Mouse (Mus musculus): ENCODE measurements around the gene Sh2d5.

Gene Sh2d5

DNA sequence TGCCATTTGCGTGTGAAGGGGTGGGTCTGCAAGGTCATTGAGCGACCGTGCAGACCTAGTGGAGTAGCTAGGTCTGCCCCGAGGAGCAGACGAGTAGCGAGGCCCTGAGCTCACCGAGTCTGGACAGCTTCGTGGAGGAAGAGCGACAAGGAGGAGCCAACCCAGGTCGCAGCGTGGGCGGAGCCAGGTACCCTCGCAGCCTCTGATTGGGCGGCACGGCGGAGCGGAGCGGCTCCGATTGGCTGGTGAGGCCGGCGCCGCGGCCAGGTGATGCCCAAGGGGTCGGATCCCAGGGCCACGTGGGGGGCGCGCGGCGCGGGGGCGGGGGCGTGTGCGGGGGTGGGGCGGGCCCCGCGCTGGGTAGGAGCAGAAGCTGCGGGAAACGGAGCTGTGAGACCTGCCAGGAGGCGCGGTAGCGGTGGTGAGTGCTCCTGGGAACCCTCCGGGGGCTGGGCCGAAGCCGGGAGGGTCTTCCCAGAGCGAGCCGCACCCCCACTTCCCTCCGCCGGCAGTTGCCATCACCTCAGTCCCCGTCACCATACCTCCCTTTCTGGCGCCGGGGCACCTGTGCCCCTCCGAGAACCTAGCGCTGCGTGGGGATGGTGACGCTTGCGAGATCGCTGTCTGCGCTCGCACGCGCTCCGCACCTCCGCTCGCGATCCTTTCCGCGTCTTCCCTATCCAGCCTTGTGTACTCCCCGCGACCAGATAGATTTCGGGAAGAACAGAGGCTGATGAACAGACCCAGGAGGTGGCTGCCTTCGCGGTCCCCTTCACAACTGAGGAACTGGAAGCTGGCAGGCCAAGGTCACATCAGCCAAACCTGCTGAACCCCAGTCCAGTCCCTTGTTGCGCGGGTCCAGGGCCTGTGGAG lies at the start of gene Sh2d5, which contains the start of gene Kif17:
TSS of gene Sh2d5 (plus strand) at position 316 of the 873 bp plus-strand sequence.
TSS of gene Kif17 (plus strand) at position 348 of the 873 bp plus-strand sequence.
- DNase-seq (ENCODE audit: low spot score in 2 of 2): peak; percentile 44 to 49

DNA sequence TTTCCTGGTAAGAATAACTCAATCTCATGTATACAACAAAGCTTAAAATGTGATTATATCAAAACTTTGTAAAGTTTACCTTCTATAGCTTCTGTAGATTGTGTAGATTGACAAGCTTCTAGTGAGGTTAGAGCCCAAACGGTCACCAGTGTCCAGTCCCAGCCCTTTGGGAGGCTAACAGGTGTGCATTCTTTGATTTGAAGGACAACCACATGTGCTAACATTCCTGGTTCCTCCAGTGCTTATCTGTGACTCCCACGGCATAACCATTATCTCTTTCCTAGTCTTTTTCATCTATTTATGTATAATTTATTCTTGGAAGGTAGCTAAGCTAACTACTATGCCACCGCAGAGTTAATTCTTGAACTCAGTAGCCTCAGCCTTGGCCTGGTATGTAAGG lies 49.4 kb upstream of the Sh2d5 start:
- DNase-seq (ENCODE audit: low spot score in 2 of 2): no peak

DNA sequence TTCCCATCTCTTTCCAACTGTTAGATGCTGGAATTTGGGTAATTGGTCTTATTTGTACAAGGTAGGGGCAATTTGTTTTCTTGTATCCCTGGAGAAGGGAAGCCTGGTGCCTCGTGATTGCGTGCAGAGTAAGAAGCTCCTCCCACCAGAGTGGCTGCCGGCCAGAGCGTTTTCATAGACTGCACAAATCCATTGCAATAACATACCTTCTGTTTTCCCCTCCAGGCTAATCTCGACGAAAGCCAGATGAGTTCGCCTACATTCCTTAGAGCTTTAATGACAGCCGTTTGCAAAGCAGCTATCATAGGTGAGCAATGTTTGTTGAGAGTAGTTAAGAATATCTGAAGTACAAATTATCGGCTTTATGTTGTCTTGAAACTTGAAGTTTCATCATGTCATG lies 48.5 kb upstream of the Sh2d5 start:
- no peak for DNase-seq (ENCODE audit: low spot score in 2 of 2)

DNA sequence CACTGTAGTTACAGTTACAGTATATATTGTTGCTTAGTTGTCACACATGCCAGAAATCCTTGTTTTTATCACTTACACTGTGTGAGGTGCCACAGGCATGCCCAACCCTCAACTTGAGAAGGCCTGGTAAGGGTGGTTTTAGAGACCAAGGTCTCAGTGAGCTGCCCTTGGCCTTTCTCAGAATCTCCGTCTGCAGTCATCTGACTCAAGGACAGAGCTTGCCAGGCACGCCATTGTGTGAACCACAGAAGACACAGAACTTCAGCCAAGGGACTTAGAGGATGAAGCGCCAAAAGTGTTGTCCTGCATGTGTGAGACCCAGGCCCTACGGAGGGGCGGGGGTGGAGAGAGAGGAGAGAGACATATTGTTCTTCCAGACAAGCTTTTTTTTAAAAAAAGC lies 40.1 kb upstream of the Sh2d5 start:
- no peak for DNase-seq (ENCODE audit: low spot score in 2 of 2)

DNA sequence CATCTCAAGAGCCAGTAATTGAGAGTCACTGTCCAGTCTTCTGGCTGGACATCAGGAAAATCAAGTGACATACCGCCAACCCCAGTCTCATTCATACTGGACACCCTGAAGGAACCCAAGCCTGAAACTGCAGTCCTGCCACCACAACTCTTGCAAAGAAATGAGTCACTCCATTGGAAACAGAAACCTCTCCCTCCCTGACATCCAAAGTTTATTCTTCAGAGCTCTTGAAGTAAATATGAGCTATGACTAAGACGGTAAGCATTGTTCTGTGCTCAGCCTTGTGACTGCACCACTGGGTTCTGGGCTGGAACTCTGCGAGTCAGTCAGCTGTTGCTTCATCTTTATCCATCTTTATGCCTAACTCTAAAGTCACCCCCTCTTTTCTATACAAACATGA lies 36.3 kb upstream of the Sh2d5 start:
- DNase-seq (ENCODE audit: low spot score in 2 of 2): peak in 1 of 2 experiments; percentile 4

DNA sequence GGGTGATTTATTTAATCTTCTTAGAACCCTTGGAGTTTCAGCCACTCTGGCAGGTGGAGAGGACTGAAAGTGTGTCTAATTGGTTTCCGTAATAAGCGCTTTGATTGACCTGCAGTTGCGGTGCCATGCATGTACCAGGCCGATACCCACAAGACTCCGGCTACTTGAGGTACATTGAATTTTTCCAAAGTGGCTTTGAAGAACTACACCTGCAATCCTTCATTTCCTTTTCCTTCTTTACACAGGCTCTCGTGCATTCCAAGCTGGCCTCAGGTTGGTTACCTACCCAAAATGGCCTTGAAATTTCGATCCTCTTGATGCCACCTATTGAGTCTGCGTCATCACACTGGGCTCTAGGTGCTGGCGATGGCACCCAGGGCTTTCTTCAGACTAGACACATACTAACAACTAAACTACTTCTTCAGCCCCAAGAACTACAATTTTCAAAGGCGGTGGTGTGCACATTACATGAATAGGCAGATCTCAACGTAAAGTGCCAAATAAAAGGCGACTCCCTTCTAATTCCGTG lies 34.5 kb upstream of the Sh2d5 start:
- DNase-seq (ENCODE audit: low spot score in 2 of 2): no peak

DNA sequence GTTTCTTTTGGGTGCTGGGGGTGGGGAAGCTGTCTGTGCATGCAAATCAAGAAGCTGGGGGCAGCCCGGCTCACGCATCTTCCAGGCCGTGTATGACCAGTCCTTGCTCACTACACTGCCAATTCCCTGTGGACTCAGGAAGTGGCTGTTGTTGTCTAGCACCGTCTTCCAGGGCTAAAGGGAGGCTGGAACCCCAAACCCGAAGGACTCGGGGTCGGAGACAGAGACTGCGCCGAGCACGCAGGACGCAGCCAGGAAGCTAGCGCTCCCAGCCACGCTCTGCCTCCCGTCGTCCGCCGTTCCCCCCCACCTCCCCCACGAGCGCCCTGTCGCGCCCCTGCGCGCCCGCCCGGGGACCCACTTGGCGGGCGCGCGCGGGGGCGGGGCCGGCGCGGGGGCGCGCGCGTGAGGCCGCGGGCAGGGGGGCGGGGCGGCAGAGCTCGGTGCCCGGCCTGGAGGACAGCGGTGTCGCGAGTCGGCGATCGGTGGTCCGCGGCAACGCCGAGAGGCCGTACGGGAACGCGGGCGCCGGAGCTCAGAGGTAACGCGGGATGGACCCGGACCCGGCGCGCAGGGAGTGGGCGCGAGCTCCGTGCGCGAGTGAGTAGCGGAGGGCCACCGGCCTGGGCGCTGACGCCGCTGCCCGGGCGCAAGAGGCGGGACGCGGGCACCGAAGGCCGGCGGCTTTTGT lies 33.9 kb upstream of the Sh2d5 start, which contains the start of gene Hp1bp3:
TSS of gene Hp1bp3 (plus strand) at position 97 of the 691 bp plus-strand sequence.
- peak; percentile 85 to 88 for DNase-seq (ENCODE audit: low spot score in 2 of 2)

DNA sequence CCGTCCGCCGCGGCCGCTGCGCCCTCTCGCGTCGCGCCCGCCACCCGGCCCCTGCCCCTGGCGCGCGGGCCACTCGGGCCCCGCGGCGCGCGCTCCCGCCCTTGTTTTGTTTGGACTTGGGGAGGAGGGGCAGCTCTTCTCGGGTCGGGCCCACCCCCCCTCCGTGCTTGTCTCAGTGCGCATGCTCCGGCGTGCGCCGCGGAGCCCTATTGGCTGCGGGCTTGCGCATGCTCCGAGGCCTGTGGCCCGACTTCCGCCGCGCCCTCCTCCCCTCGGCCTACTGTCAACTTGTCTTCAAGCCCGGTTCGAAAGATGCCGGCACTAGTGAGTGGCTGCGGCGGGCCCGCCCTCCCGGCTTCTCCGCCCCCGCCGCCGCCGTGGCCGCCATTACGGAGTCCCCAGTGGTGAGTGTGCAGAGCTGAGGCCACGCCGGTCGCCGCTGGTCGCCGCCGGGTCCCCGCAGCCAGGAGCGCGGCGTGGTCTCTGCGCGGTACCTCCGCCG lies 33.3 kb upstream of the Sh2d5 start:
- DNase-seq (ENCODE audit: low spot score in 2 of 2): peak; percentile 98

DNA sequence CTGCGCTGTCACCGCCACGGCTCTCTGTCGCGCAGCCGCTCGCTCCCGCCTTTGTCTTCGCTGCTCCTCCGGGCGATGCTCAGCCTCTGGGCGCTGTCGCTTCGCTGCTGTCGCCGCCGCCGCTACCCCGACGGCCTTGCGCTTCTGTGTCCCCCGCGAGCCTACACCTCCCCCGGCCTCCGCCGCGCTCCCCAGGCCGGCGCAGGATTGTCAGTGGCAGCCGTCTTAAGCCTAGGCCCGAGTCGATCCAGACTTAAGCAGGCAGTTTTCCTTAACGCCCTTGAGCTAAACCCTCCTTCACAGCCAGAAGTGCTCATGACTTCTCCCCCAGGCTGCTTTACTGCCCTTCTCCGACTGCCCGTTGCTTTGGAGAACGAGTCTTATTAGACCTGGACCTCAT lies 32.8 kb upstream of the Sh2d5 start:
- DNase-seq (ENCODE audit: low spot score in 2 of 2): peak in 1 of 2 experiments; percentile 27

DNA sequence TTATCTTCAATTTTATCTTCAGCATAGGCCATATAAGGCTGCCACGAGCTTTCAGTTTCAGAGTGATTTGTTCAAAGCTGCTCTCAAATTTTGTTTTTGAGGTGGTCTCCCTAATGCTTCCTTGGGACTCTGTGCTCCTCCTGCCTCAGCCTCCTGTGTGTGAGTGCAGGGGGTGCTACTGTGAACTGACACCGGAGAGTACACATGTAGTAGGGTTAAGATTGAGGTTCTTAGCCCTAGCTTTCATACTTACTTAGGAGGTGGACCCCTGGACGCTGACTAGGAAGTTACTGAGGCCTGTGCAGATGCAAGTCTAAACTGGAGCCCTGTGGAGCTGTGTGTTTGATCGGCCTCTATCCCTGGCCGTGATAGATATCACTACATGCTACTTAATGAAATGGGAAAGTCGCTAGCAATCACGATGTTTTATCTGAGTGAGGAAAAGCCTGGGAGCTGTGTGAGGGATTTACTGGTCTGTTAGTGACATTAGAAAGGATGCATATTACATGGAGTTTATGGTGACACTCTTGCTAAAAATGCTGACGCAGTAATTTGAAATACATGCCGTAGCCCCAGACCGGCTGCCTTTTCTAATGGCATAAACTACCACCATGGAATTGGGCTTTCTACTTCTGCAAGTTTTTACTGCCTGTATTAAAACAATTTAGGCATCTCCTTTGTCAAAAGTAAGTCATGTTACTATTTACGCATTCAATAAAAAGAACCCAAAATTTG lies 32.1 kb upstream of the Sh2d5 start:
- DNase-seq (ENCODE audit: low spot score in 2 of 2): no peak

DNA sequence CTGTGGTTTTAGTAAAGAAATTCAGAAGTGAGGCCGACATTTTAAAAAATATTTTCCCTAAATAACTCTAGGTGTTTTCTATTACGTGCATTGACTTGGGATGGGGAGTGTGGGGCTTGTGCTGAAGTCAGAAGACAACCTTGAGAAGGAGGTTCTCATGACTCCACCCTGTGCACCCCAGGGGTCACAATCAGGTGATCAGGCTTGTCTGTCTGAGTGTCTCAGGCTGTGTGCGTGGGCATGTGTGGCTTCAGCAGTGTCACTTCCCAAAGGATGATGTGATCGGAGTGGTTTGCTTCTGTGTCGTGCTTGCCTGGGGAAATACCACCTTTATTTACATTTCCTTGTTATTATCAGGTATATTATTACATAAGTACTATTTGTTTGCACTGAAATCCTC lies 30.9 kb upstream of the Sh2d5 start:
- DNase-seq (ENCODE audit: low spot score in 2 of 2): no peak

DNA sequence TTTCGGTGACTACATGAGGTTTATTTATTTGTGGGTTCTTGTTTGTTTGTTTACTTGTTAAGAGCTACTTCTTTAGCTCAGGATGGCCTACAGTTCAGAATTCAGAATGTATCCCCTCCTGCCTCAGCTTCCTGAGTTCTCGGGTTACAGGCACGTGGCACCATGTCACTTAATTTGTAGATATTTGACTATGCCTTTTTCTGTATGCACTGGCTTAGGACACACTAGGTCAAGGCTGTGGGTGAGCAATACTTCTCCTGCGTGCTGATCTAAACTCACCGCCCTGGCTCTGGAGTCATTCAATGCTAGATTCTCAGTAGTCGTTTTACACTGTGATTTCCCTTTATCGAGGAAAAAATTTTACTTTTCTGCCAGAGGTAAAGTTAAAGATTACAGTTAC lies 29.4 kb upstream of the Sh2d5 start:
- DNase-seq (ENCODE audit: low spot score in 2 of 2): no peak

DNA sequence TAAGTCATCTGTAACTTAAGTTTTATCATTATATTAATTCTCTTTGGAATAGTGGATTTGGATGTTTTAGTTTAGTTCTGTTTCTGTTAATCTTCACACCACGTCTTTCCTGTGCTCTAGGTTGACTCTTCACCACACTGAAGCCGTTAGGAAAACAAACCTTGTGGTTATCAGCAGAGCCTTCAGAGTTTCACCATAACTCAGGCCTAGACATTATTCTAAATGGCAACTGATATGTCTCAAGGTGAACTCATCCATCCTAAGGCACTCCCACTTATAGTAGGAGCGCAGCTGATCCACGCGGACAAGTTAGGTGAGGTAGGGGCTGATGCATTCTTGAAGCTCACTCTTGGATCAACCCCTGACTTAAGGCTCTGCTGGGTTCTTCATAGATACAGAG lies 28.8 kb upstream of the Sh2d5 start:
- DNase-seq (ENCODE audit: low spot score in 2 of 2): no peak

DNA sequence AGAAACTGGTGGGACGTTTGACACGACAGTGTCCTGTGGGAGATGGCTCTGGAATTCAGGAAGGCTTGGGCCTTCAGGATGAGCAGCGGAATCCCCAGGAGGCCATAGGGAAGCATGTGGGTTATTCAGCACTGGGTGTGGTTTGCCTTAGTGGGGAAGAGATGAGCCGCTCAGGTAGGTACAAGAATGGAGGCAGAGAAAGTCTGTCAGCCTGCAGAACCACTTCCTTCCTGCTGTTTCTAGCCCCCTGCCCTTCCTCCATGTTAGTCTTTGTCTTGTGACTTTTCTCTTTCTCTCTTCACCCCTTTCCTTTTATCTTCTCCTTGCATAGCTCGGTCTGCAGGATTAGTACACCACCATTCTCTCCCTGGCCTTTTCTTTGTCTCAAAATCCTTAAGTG lies 27.8 kb upstream of the Sh2d5 start:
- DNase-seq (ENCODE audit: low spot score in 2 of 2): no peak

DNA sequence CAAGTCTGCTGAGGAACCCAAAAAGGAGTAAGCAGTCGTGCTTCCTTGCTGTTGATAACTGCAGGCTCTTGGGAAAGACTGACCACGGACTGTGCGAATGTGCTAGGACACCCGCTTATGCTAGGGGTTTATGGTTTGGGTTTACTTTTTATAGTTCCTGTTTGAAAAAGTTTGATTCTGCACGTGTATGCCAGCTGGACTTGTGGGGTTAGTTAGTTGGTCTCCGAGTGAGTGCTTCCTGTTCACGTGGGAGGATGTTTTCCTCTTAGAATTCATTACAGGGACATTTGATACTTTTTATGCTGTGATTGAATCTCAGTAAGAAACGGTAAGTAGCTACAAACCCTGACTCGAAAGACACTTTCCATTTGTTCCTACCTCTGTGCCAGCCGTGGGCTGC lies 26.6 kb upstream of the Sh2d5 start:
- no peak for DNase-seq (ENCODE audit: low spot score in 2 of 2)

DNA sequence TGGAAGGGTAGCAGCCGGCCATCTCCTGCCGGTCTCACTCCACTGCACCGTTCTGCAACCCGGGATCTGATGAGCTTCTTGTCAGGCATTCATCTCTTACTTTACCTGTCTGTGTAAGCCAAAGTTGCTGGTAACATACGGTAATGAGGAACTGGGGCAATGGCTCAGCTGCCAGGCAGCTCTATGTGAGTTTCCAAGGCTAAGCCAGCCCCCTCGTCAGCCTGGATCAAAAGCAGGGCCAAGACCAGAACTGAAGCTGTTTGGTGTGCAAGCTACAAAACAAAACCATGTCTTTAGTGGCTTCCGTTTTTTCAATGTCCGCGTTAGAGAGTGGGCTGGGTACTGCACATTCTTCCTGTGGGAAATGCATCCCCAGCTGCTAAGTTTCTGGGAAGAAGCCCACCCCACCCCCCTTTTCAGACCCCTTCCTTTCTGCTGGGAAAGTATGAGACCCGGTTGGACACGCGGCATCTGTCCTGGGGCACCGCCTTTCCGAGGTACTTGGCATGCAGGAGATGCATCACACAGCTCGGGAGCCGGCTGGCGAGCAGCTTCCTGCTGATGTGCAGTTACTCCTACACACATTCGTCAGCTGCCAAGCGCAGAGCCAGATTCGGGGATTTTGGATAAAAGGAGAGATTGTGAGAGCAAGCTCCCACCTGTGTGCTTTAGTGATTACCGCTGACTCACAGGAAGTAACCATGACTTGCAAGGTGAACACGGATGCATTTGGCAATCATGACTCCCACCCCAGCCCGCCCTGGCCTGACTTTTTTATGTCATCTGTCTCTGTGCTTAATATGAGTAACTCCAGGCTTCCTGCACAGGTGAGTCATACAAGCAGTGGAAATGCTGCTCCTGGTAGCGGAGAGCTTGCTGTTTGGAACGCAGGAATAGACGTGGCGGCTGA lies 3.2 kb upstream of the Sh2d5 start:
- DNase-seq (ENCODE audit: low spot score in 2 of 2): no peak

DNA sequence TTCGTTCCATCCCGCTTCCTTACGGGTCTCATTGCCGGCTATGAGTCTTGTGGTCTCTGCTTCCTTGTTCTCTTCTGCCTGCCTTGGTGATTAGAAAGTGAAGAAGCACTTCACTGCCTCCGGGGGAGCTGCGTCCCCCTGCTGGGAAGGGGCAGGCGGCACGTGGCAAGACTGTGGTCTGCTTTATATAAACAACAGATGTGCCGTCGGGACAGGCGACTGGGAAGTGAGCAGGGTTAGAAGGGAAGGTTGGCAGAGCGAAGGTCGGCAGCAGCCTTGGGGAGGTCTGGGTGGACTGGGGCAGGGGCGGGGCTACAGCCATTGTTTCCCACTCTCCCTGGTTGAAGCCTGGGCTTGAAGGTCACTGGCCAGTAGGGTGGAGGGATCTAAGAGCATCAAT lies 1.6 kb downstream of the Sh2d5 start:
- no peak for DNase-seq (ENCODE audit: low spot score in 2 of 2)

DNA sequence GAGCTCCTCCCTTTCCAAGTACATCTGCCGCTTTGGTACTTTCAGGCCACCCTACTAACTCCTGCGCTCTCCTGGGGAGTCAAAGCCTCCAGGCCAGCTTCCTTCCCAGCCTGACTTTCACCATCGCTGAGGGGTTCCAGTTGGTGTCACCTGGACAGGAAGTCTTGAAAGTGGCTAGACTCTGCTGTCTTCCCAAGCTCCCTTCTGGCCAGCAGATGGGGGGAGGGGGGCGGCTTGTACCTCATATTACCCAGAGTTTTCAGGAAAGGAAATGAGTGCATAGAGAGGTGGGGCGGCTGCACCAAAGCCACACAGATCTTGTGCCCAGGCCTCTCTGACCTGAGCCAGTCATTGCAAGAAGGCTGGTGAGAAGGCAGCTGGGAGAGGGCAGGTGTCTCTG lies 2.0 kb downstream of the Sh2d5 start:
- DNase-seq (ENCODE audit: low spot score in 2 of 2): no peak

DNA sequence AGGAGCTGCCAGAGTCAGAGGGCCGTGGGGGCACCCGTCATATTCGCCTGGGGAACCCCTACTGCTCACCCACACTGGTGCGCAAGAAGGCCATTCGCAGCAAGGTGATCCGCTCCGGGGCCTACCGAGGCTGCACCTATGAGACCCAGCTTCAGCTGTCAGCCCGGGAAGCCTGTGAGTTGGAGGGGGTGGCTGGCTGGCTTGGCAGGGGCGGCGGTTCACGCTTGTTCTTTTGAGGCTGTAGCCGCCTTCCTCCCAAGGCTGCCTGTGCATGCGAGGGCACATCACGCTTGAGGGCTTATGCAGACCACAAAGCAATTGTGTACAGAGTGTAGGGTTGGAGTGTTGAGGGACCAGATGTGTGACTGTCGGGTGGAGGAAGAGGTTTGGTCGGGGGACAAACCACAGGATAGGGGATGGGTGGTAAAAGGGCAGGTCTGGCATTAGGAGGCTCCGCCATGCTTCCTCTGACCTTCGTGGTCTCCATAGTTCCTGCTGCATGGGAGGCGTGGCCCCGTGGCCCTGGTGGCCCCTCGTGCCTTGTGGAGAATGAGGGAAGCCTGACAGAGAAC lies 7.0 kb downstream of the Sh2d5 start:
- no peak for DNase-seq (ENCODE audit: low spot score in 2 of 2)

DNA sequence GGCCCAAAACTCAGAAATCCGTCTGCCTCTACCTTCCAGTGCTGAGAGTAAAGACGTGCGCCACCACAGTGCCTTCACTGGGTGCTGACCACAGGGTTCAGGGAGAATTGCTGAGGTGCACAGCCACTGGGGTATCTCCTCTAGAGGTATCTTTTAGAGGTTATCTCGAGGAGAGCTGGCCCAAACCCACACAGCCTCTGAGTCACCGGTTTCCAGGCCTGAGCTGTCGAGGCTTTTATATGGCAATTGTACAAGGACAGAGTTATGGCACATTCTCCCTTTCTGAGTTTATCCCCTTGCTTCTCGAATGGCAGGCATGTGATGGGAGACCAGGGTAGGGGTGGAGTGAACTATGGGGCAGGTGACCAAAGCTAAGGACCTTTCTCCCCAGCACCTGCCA lies 8.5 kb downstream of the Sh2d5 start:
- DNase-seq (ENCODE audit: low spot score in 2 of 2): no peak
